Mouse (Mus musculus): Measurements from ENCODE around the gene Mcm5.

GRCm38 (mm10) chr8:75132485-75132884 lies 23.1 kb downstream of the Mcm5 start:
- TF ChIP-seq EP300 (IDR thresholded peaks at IDR 0.05; ENCODE audit: low read depth) (no peak), CTCF (IDR thresholded peaks at IDR 0.05; ENCODE audit: low read depth) (peak; percentile 86)
